Mouse (Mus musculus) kidney, adult 11 months (tissue): Measurements from ENCODE around the gene Dnajb11.
A peak's percentile ranks its signal among the peaks of the same experiment; 100 is the strongest.

Experiments
- DNase-seq: peaks from one replicate; pipeline ENCODE4 v3.0.0; 2022

The Dnajb11 gene

DNA sequence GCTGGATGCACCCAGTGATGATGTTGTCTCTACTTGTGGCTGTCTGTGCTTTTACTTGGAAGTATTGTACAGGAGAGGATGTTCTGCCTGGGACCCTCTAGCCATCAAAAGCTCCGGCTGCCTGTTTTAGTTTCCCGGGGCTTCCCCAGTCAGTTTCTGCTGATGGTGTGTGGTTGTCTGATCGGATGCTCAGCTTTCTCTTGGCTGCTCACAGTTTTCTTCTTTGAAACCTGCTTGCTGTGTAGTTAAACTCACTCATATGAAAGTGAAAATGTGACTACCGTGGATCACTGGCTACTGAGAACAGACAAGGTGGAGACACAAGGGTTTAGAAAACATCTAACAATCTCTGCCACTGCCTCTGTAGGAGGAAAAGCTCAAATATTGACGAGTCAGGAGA lies 25.8 kb downstream of the Dnajb11 start:
- DNase-seq = no peak

DNA sequence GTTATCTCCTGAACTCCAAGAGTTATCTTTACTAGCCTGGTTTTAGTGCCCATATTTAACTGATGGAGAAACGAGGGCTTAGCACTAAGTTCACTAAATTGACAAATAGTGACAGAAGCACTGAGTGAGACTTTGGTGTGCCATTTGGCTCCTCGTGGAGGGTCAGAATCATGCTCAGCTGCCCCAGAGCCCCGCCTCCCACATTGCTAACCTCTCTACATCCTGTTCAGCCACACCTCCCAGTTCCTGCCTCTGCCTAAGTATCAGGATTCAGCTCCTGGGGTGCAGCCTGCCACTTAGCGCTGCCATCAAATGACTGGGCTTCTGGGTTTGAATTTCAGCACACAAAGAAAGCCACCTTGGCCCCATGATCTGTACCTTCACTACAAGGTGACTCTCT lies 27.7 kb downstream of the Dnajb11 start:
- DNase-seq = no peak

DNA sequence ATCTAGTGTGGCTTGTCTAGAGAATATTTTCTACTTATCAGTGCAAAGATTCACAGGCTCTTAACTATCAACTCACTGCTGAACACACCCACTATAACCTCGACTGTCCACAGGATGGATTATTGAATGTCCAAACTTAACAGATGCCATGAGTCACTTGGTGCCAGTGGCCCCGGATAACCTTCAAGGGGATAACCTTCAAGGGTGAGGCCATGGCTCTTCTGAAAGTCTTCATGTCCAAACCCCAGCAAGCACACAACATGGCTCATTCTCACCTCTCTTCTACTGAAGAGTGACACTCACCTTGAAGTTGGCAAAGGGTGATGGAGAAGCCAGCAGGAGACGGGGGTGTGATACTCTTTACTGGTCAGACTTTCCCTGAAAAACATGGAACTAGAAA lies 29.1 kb downstream of the Dnajb11 start:
- DNase-seq = no peak

DNA sequence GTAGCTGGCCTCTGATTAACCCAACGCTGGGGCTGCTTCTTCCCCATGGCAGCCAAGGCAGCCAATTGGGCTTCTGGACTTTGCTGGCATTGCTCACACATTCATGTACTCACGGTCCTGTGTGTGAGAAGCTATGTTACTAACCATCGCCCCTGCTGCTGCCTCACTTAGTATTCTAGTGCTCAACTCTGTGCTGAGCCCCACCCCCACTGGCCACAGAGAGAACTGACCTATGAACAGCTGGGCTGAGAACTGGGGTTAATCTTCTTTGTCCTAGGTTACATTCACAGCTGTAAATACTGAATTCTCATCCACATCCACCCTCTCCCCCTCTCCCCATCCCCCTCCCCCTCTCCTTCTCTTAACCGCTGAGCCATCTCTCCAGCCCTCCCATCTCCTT lies 31.2 kb downstream of the Dnajb11 start:
- DNase-seq = no peak

DNA sequence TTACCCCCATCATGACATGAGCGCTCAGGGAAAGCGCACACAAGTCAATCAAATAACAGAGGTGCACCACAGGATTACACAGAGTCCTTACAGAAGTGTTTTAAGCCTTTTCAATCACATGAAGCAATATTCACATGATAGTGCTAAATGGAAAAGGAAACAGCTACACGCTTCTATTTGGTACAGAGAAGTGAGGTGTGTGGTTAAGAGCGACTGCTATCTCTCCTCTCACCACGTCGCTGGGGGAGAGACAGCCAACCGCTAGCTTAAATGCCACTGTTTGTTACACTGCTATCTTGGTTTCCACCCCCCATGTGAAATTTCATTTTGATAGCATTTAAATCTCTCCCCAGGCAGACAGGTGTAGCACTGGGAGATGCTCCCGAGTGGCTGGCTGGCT lies 32.1 kb downstream of the Dnajb11 start:
- no peak for DNase-seq

DNA sequence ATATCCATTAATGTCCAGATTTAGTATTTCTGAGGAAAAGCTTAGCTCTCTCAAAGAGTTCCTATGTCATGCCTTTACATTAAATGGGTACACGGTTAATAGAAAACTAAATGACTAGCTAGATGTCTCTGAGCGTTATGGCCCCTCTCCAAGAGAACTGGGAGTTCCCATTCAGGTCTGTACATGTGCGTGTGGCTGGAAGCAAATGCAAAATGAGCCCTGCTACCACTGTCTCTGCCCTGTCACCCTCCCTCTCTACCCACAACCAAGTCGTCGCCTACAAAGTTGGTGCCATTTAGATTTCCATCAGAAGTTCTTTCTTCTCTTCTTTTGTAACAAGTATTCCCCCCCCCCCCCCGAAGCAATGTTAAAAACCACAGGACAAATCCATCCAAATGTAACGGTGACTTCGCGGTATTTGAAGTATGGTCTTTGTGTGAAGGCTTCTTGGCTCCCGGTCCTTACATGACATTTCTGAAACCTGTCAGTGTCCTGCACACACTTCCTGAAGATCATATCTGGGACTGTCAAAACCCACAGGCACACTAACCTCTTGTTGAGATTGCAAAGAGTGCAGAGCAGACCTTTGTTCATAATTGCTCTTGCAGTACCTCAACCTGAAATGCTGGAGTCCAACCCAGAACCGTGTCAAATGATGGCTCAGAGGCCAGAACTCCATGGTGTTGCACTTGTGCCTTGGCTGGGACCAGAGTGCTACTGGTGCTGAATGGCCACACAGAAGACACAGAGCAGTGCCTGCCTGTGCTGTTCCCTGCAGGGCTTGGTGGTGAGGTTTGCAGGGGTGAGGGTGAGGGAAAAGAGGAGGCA lies 33.3 kb downstream of the Dnajb11 start, which contains the start of gene Ahsg:
TSS of gene Ahsg (plus strand) at position 595 of the 828 bp plus-strand sequence.
- no peak for DNase-seq

DNA sequence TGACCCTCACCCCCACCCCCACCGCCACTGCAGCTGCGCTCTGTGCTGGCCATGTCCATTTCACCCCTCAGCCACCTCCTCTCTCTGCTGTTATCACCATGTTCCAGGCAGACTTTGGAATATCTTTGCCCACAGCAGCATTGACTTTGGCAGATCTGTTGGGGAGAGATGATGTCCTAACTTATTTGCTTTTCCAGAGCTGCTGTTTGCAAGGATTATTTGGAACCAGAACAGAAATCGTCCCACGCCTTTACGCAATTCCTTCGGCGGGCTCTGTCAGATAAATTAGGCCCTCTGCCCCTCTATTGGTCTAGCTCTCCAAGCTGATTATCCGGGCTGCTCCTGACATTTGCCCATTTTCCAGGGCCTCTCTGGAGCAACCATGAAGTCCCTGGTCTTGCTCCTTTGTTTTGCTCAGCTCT lies 34.1 kb downstream of the Dnajb11 start:
- DNase-seq = no peak

DNA sequence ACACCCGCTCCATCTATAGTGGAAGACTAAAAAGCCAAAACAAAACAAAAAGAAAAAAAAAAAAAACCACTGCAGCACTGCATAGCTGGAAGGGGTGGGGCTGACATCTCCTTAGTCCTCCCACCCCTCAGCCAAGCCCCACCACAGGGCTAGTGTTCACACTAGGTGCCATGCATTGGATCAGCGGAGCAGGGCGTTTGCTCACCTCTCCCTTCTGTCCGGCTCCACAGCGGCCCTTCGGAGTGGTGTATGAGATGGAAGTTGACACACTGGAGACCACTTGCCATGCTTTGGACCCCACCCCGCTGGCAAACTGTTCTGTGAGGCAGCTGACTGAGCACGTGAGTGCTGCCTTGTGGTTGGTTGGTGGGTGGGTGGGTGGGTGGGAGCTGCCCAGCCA lies 36.5 kb downstream of the Dnajb11 start:
- no peak for DNase-seq

DNA sequence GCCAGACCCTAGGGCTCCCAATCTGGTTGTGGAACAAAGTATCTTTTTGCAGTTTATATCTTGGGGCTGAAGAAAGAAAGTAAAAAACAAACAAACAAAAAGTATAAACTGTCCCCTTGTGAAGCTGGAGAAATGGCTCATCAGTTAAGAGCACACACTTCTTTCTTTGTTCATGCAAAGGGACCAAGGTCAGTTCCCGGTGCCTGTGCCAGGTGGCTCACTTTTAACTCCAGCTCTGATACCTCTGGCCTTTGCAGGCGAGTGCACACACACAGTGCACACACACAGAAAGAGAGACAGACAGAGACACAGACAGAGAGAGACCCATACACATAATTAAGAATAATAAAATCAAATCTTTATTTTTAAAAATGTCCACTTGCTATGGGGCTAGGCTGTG lies 39.0 kb downstream of the Dnajb11 start:
- no peak for DNase-seq

DNA sequence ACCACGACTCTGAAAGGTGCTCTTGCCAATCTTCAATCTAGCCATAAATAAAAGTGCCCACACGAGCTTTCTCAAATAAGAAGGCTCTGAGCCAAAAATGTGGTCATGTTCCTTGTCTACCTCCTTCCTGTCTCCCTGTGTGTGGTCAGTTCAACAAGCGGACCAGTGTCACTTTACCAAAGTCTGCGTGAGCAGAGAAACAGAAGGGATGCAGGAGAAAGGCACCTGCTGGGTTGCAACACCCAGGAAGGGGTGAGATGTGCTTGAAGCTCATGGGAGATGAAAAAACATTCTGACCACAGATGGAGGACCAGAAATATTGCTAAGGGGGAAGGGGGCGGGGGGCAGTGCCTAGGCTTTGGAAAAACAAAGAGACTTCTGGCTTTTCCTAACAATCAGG lies 41.7 kb downstream of the Dnajb11 start:
- DNase-seq = no peak

DNA sequence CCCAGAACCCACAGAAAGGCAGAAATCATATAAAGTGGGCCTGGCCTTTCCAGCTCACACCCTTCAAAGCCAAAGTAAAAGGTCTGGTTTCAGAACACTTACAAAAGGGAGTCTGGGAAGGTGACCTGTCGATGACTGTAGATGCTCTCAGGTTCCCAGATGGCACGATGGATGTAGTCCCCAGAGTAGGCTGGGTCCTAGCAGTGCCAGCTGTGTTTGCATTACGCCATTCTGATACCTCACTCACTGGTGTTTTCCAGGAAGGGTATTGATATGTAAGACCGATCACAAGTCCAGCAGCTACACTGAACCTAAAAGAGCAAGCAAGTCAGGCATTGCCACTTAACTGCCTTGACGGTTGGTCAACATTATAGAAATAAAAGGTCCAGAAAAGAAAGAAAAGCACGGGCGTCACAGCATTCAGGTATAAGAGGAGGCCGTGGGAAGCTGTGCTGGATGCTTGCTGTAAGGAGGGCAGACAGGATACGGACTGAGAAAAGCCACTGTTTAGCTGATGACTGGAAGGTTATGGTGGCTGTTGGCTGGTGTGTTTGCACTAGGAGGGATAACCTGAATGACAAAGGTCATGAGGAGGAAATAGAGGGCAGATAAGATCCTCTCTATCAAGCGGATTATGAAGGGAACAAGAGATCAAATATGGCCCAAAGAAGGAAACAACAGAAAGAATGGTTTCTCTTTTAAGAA lies 42.4 kb downstream of the Dnajb11 start:
- no peak for DNase-seq

DNA sequence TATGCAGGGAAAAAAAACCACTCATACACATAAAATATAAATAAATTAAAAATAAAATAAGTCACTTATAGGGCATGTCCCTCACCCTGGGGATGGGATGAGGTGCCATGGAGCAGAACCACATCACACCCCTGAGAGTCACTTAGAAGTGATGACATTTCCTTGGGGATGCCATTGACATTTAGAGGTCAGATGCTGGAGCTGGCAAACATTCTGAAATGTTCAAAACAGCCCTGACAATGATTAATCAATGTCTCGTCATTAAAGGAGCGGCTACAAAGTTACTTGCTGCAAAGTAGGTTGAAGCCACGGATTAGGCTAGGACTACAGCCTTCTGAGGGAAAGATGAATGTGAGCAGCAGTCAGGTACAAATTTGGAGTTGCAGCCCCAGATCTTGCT lies 43.7 kb downstream of the Dnajb11 start:
- no peak for DNase-seq

DNA sequence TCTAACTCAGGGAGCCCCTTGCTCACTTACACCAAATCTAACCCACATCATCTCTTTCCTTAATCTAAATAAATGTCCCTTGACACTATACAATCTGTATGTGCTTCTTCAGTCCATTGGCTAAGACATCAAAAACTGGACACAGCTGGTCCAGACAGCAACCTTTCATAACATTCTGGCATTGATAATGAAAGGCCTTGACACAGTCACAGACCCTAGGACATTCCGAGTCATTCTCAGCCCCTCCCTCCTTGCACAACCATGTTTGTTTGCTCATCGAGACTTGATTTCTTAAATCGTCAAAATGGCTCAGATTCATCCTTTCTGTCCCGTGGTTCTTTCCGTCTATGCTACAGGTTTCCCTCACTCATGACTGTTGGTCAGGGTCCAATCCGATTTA lies 51.6 kb downstream of the Dnajb11 start:
- DNase-seq = no peak

DNA sequence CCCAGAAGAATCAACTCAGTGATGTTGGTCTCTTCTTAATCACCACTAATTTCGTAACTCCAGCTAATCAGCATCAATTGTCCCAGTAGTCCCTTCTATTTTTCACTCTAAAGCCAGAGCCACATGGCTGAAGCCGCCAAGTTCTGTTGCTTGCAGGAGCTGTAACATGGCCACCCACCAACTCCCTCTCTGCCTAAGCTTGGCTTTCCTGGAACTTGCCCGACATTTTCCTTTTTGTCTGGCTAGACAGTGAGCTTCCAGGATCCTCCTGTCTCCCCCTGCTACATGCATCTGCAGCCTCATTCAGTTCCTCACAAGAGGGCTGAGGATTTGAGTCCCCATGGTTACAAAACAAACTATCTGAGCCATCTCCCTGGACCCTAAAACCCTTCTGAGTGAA lies 54.3 kb downstream of the Dnajb11 start:
- DNase-seq = no peak

DNA sequence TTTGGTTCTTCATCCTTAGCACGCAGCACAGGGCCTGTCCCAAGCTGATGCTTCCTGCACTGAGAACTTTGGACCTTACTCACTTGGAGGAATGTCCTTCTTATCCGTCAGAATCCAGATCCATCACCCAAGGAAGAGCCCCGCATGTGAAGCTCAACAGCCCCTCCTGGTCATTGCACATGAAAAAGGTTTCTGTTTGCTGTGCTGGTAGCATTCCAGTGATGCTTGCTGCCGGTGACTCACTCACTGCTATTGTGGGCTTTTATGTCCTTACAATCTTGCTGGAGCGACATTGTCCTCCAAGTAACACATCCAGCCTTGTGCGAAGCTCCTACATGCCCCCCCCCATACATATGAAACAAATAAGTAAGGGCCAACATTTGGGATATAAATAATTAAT lies 55.2 kb downstream of the Dnajb11 start:
- DNase-seq = no peak

DNA sequence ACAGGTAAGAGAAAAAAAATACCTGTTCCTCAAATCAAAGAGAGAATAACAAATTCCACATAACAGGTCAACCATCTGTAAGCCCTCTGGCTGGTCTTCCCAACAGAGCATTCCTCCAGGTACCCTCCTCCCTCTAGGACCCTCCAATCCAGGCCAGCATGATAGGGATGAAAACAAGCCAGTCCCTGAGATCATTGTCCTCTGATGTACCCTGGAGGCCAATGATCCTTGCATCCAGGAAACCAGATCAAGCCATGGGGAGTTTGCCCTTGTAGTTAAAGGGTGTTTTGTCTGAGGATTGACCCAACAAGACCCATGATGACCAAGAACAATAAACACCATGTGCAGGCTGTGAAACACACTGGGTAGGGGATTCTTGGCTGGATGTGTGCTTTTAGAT lies 56.6 kb downstream of the Dnajb11 start:
- DNase-seq = no peak

DNA sequence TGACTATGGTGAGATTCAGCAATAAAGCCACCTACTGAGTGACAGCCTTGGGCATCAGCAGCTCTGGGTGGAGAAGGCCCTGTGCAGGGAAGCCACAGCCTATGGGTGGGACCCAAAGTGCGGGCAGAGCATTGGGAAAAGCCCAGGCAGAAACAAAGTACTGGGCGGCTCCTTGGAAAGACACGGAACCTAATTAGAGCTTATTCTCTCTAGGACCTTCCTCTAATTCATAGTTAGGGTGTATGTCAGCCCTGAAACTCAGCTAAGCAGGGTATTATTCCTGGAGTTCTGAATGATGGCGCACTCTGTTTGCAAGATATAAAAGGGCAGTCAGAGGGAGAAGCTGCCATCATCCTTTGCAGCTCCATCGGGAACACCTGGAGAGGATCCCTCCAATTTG lies 60.4 kb downstream of the Dnajb11 start, which contains the start of gene Fetub:
TSS of gene Fetub (plus strand) at position 301 of the 400 bp plus-strand sequence.
- no peak for DNase-seq

DNA sequence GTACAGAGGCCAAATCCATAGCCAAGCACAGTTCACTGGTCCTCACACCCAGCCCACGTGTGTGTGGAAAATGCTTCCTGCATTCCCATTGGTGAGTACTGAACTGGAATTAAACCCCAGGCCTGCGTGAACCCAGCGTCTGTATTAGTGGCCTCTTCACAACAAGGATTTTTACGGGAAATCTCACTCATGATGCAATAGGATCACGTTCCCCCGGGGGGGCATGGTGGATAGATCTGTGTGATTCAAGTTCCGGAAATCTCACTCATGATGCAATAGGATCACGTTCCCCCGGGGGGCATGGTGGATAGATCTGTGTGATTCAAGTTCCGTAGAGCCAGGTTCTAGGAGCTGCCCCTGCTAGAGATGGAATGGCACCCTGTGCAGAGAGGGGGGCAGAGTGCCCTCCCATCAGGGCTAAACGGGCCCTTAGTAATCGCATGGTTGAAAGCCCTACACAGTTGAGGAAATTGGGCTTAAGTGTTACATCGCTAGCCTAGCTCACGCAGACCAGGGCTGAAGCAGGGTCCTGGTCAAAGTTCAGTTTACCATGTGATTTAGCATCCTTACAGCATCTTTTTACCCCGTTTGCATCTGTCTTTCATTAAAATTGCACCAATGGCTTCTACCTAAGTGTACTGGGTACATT lies 61.1 kb downstream of the Dnajb11 start:
- no peak for DNase-seq

DNA sequence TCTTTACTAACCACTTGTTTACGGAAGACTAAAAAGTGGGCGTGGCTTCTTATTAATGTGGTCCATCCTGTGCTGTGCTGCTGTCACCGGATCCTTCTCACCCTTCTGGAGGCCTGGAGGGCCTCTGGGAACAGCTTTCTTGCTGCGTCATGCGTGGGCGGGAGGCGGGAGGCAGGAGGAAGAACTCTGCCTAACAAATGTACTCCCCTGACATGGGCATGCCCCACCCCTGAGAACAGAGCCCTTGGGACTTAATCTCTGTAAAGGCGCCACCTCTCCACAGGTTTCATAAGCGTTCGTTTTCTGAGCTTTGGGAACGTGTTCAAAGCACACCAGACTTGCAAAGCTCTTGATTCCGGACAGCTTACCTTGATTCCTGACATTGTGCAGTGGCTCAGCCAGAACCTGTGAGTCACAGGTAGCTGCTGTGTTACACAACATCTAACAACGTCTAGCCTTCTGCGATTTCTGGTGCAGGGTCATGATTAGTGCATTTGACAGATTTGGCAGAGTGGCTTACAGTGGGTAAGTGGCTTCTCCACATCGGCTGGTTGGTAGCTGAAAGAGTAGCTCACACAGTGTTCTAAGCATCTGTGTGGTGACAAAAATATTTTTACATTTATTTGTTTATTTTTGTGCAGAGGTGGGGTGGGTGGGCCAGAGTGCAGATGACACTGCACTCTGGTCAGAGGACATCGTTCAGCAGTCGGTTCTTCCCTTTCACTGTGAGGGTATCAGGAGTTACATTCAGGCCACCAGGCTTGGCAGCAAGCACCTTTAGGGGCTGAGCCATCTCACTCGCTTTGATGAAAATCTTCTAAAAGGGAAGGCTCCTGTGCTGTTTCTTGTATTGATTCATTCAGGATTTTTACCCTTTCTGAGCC lies 62.6 kb downstream of the Dnajb11 start:
- peak; percentile 11 for DNase-seq

DNA sequence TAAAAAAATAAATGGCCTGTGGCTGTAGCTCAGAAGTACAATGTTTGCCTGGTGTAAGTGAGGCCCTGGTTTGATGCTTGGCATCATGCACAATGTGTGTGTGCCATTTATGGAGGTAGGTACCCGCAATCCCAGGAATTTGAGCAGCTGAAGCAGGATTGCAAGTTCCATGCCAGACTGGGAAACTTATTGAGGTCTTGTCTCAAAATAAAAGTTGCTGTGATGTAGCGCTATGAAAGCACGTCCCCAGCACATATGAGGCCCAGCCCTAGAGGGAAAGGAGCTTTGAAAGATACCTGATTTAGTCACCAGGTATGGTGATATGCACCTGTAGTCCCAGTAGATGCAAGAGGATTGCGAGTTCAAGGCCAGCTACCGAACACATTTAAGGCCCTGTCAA lies 64.1 kb downstream of the Dnajb11 start:
- DNase-seq = no peak

DNA sequence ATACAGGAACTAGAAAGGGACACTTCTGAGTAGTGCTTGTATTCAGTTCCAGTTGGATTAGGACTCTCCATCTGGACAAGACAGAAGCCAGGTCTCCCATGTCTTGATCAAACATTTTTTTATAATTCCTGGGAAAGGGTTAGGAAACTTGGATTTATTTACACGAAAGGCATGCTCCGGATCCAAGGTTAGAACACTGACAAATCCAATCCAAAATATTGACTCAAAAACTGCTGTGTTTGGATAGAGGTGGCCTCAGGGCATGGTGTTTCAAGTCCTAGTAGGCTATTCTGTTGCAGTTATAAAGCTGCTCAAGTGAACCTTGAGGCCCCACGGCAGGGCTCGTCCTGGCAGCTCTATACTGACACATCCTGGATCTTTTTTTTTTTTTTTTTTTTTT lies 64.8 kb downstream of the Dnajb11 start:
- no peak for DNase-seq
